Mouse (Mus musculus) small intestine, adult 10 weeks (tissue): Measurements from ENCODE around the gene Oprl1. TPM values are rescaled to one million over a fixed set of nuclear protein-coding genes. Genes with fewer than 3 reads are reported as not detected.

Experiments
- polyA plus RNA-seq: library from polyadenylated mRNA; stranded (reverse); fragments of 350-450 nt; fragmentation: Illumina TruSeq; extraction: RNeasy Lipid Tissue Mini Kit (QIAGEN cat#74804); gene quantifications from one replicate; pipeline ENCODE4 v1.2.3, GENCODE M21; 2014; ENCODE audit warnings: low replicate concordance

Gene Oprl1
- not detected for polyA plus RNA-seq

DNA sequence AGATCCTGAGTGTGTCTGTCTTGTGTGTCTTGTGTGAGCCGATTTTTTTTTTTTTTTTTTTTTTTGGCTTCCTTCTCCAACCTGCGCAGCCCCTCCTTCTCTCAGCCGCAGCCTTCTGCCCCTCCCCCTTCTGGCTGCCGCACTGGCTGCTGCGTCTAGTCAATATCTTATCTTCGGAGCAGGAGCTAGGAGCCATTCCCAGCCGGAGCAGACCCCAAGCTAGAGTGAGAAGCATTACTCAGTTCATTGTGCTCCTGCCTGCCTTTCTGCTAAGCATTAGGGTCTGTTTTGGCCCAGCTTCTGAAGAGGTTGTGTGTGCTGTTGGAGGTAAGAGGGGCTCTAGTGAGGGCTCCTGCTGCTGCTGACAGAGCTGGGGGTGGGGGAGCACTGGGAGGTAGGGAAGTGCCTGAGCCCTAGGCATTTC is at the start of gene Oprl1:
Oprl1 (plus strand) TSS at position 114 of the 424 bp plus-strand sequence.

DNA sequence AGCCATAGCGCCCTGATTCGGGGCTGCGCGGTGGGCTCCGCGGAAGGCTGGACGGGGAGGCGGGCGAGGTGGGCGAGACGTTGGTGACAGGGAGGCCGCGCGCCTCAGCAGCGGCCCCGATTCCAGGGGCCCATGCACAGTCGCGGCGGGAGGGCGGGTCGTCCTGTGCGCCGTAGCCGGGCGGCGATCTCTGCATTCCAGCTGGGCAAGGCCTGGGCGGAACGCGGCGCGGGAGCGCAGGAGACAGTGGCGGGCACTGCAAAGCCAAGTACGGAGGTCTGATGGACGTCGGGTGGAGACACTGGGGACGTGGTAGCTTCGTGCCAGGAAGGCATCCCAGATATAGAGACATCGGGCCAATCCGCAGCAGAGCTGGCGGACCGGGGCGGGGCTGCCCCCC is 43.5 kb upstream of the Oprl1 start, which contains the start of gene Sox18:
Sox18 (minus strand) TSS at position 315 of the 400 bp plus-strand sequence.

DNA sequence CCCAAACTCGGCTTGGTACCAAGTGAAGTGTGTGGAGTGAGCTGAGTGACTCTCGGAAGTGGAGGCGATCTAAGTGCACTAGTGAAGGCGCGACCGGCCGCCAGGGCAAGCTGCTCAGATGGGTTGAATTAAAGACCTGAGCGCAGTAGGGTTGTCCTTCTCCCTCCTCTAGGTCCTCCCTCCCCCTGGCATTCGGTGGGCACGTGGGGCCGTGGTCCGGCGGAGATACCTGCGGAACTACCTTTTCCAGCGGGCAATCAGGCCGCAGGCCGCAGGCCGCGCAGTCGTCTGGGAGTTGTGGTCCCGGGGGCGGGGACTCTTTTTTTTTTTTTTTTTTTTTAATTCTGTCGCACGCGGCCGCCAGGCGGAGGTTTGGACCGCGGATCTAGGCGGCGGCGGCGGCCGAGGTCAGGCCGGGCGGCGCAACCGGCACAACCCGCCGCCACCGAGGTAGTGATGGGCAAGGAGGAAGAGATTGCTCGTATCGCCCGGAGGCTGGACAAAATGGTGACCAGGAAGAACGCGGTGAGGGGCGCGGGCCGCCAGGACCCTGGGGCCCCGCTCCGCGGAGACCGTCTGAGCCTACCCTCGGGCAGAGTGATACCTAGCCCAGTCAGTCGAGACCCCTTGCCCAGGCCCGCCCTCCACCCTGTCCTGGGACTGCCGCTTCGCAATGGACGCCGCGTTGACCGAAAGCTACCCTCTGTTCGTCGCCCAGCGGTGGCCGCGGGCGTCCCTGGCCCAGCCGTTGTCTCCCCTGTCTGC is 34.7 kb upstream of the Oprl1 start, which contains the start of gene Tcea2:
Tcea2 (plus strand) TSS at position 360 of the 765 bp plus-strand sequence.

DNA sequence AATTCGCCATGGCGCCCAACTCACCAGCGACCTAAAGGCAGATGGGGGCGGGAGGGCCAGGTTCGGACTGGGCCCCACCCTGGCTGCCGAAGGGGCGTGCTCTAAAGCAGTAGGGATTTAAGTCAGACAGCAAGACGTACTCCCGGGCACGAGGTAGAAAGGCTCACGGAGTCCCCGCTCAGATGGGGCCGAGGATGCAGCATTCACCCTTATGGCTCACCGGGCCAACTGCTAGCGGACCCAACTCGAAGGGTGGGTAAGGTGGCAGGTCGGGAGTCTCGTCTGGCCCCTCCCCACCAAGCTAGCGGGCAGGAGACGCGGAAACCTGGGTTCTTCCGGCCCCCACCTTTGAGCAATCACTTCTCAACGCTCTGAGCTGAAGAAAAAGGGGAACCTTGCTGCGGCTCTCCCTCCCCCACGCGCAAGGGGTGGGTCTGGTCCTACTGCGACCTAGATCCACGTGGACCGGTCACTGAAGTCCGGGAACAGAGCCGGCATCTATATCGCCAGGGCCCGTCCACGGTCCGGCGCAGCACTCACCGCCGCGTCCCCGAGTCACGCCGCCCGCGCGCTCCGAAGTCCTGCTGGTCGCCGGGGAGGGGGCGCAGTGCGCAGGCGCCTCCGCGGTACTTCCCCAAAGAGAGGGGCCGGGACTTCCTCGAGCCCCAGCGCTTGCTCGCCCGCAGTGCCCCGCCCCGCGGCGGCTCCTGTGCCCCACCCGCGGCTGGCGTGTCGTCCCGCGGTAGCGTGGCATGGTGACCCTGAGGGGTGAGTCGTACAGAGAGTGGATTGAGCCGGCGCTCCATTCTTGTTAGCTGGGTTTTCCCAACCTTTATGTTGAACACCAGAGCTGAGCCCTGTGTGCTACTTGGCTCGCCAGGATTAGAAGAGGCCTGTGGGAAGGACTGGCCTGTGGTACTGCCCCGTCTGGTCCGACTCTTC is 21.2 kb upstream of the Oprl1 start, which contains the start of gene Rgs19:
Rgs19 (minus strand) TSS at position 639 of the 942 bp plus-strand sequence.

DNA sequence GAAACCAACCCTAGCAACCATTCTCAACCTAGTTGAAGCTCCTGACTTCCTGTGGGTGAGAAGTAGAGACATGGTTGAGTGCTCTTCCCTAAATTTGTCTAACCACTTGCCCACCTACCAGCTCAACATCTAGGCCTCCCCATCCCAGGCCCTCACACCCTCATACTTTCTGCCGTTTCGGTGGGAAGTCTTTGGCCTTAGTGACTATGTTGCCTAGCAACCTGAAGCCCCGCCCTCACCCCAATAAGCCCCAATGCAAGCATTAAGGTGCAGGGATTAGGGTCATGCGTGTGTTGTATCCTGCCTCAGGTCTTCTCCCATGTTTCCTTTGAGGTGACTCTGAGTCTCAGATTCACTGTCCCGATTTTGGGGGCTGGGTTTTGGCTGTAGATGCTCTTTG is 16.6 kb upstream of the Oprl1 start, which contains the start of gene Lkaaear1:
Lkaaear1 (minus strand) TSS at position 202 of the 400 bp plus-strand sequence.

DNA sequence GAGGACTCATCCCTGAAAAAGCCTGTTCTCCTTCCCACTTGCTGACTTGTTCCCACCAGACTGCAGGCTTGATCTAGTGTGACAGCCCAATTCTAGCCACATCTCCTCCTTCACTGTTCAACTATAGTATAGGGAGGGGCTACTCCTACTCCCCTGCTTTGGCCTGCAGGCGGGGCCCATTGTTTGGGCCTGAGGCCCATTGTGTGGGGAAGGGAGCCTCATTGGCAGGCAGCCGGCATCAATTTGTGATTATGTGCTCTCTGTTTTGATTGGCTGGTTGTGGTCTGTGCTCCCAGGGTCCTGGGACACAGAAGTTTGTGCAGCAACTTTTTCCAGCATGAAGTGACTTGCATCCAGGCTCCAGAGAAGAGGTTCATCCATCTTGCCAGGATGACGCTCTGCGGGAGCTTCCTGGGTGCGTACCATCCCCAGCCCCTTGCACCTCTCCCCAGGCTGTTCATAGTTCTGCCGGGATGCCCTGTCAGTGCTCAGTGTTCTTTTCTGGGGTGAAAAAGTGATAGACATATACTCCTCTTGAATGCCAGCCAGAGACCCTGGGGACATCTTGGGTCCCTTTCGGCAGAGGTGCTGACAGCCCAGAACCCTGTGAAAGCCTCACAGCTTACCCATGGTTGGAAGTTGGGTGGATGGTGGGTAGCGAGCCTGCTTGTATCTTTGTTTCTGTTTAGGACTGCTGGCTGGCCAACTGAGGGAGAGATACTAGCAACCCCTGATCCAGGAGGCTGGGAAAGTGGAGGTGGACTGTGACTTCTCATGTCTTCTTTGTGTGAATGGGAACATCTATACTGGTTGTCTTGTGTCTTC is 48.4 kb downstream of the Oprl1 start, which contains the start of gene Myt1:
Myt1 (plus strand) TSS at position 327 of the 825 bp plus-strand sequence.

Other genes starting within 250 kb of the Oprl1 start
- not detected for gene Abhd16b, start 221.8 kb upstream of the Oprl1 start, polyA plus RNA-seq
- gene Tpd52l2, start 217.9 kb upstream of the Oprl1 start, polyA plus RNA-seq, result 26.2 TPM
- 32.9 TPM for gene Dnajc5, start 194.5 kb upstream of the Oprl1 start, polyA plus RNA-seq
- gene Uckl1, start 130.1 kb upstream of the Oprl1 start, polyA plus RNA-seq, result 15.6 TPM
- 14.7 TPM for gene Prpf6, start 123.1 kb upstream of the Oprl1 start, polyA plus RNA-seq
- 0.93 TPM for gene Zfp512b, start 122.2 kb upstream of the Oprl1 start, polyA plus RNA-seq
- 4.9 TPM for gene Samd10, start 115.8 kb upstream of the Oprl1 start, polyA plus RNA-seq
- gene Gm29797, start 58.0 kb upstream of the Oprl1 start, polyA plus RNA-seq, result not detected
- gene Sox18, start 43.4 kb upstream of the Oprl1 start, polyA plus RNA-seq, result not detected
- gene Tcea2, start 34.7 kb upstream of the Oprl1 start, polyA plus RNA-seq, result 0.19 TPM
- 5.3 TPM for gene Rgs19, start 21.0 kb upstream of the Oprl1 start, polyA plus RNA-seq
- gene Lkaaear1, start 16.6 kb upstream of the Oprl1 start, polyA plus RNA-seq, result not detected
- 1.0 TPM for gene Myt1, start 48.3 kb downstream of the Oprl1 start, polyA plus RNA-seq
- gene Pcmtd2, start 122.8 kb downstream of the Oprl1 start, polyA plus RNA-seq, result 137 TPM
- 46.4 TPM for gene Polr3k, start 149.3 kb downstream of the Oprl1 start, polyA plus RNA-seq